Mouse (Mus musculus): ENCODE measurements around the gene Crybg2. TPM values are rescaled to one million over a fixed set of nuclear protein-coding genes. Genes with fewer than 3 reads are reported as not detected.

Gene Crybg2
- polyA plus RNA-seq, 2 experiments, result 0.23 to 0.42 TPM

DNA sequence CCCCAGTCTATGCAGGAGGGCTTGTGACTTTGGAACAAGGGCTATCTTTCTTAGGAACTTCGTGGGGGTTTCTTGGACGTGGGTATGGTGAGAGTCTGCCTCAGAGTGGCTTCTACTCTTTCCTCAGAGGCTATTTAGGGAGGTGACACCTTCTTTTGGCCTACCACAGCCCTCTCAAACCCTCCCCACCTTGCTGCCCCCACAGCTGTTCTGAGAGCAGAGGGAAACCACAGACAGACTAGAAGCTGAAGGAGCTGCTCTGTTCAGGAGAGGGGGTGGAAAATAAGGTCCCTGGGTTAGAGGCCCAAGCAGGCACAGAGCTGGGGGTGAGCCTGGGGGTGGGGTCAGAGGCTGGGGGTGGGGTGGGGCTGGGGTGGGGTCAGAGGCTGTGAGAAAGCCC is 17.6 kb upstream of the Crybg2 start:
- Histone ChIP-seq H3K27me3 (ENCODE audit: control insufficient read depth, insufficient read depth, low read length) (no peaks in the 10 kb centered on the region), H3K27ac (no peak overlapping the region), H3K4me3 (ENCODE audit: insufficient read depth in 1 of 2, low read depth in 2 of 2, low read length in 2 of 2) (no peak overlapping the region), H3K36me3 (replicated peaks; ENCODE audit: control insufficient read depth, insufficient read depth, low read depth) (no peaks in the 10 kb centered on the region), H3K9ac (replicated peaks) (no peak overlapping the region), H3K4me1 (replicated peaks; ENCODE audit: control insufficient read depth in 2 of 2, insufficient read depth in 2 of 2, low read length in 1 of 2) (no peaks in the 10 kb centered on the region), H3K4me2 (ENCODE audit: low read depth) (no peak overlapping the region), H3K9me3 (ENCODE audit: control insufficient read depth, low read length) (no peaks in the 10 kb centered on the region)
- 18% methylated on average over 2 of the region's 2 CpGs for WGBS (ENCODE audit: insufficient replicate concordance)
- TF ChIP-seq CTCF (IDR thresholded peaks at IDR 0.05; ENCODE audit: low read depth) (no peak), EP300 (IDR thresholded peaks at IDR 0.05; ENCODE audit: low read depth) (no peak)
- no peak for ATAC-seq (ENCODE audit: insufficient read depth)
- no peak for DNase-seq (ENCODE audit: low read depth in 3 of 3, low spot score in 3 of 3)

DNA sequence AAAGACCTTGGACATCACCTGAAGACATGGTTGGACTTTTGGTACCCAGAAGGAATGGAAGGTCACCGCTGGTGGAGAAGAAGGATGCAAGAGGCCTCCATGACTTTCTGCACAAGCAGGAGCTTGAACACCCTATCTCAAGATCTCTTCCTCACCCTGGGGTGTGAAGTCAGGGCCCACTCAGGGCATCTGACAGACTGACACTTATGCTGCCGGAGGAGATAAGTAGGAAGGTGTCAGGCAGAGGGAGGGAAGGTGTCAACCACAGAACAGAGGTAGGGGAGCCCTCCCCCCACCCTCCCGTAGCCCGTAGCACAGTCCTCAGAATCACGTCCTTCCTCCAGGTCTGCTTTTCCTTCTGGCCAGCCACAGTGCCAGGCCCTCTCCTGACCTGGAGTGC is 13.0 kb upstream of the Crybg2 start:
- no peak overlapping the region for H3K4me2 ChIP-seq (ENCODE audit: low read depth)
- ATAC-seq (ENCODE audit: insufficient read depth), result no peak
- 27% methylated on average over 5 of the region's 5 CpGs for WGBS (ENCODE audit: insufficient replicate concordance)

DNA sequence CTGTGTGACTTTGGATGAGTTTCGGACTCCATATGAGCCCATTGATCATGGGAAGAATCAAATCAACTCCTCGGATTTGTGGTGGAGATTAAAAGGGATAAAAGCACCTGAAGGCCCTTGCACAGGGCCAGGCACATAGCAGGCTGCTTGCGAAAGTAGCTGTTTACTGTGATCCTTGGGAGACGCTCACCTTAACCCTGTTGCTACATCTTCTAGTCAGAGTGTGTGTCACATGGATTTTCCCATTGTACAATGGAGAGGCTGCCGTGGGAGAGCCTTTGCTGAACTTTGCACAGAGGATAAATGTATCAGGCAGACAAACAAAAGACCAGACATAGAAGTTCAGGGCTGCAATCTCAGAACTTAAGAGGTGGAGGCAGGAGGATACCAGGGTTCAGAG is 8.7 kb upstream of the Crybg2 start:
- Histone ChIP-seq H3K27me3 (ENCODE audit: control insufficient read depth, insufficient read depth, low read length) (no peaks in the 10 kb centered on the region), H3K9me3 (ENCODE audit: control insufficient read depth, low read length) (no peaks in the 10 kb centered on the region), H3K36me3 (replicated peaks; ENCODE audit: control insufficient read depth, insufficient read depth, low read depth) (no peaks in the 10 kb centered on the region), H3K4me1 (replicated peaks; ENCODE audit: control insufficient read depth in 2 of 2, insufficient read depth in 2 of 2, low read length in 1 of 2) (no peaks in the 10 kb centered on the region; a peak in 1 of 4 replicates), H3K4me2 (ENCODE audit: low read depth) (no peak overlapping the region), H3K27ac (no peak overlapping the region), H3K9ac (replicated peaks) (no peak overlapping the region), H3K4me3 (ENCODE audit: insufficient read depth in 1 of 2, low read depth in 2 of 2, low read length in 2 of 2) (no peak overlapping the region)
- DNase-seq (ENCODE audit: low read depth in 3 of 3, low spot score in 3 of 3) (no peak), ATAC-seq (ENCODE audit: insufficient read depth) (no peak)
- WGBS (ENCODE audit: insufficient replicate concordance), result 53% methylated on average over 5 of the region's 5 CpGs
- TF ChIP-seq CTCF (IDR thresholded peaks at IDR 0.05; ENCODE audit: low read depth), result no peak
- no peak for TF ChIP-seq EP300 (IDR thresholded peaks at IDR 0.05; ENCODE audit: low read depth)

More for the DNA sequence above, 13.0 kb upstream of the Crybg2 start:
- no peaks in the 10 kb centered on the region for H3K27me3 ChIP-seq (ENCODE audit: control insufficient read depth, insufficient read depth, low read length)
- TF ChIP-seq EP300 (IDR thresholded peaks at IDR 0.05; ENCODE audit: low read depth) (no peak), CTCF (IDR thresholded peaks at IDR 0.05; ENCODE audit: low read depth) (no peak)
- no peaks in the 10 kb centered on the region for H3K9me3 ChIP-seq (ENCODE audit: control insufficient read depth, low read length)
- H3K4me1 ChIP-seq (replicated peaks; ENCODE audit: control insufficient read depth in 2 of 2, insufficient read depth in 2 of 2, low read length in 1 of 2), result no peaks in the 10 kb centered on the region
- H3K36me3 ChIP-seq (replicated peaks; ENCODE audit: control insufficient read depth, insufficient read depth, low read depth), result no peaks in the 10 kb centered on the region
- H3K27ac ChIP-seq, result no peak overlapping the region
- DNase-seq (ENCODE audit: low read depth in 3 of 3, low spot score in 3 of 3), result no peak
- H3K9ac ChIP-seq (replicated peaks), result no peak overlapping the region
- no peak overlapping the region for H3K4me3 ChIP-seq (ENCODE audit: insufficient read depth in 1 of 2, low read depth in 2 of 2, low read length in 2 of 2)

DNA sequence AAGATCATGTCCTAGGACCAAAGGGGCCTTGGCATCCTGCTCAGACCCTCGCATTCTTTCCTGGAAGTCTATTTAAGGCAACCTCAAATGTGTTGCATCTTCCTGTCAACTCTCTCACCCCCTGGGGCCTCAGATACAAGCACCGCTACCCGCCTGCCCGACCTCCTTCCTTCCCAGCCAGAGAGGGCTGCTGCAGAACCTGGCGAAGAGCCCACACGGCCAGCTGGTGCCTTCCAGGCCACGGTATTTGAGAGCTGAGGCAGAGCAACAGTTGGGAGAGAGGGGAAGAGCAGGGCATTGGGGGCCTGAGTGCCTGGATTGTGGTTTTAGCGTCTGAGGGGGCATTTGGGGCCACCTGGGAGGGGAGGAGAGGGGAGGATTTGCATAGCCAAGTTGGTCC is 8.1 kb upstream of the Crybg2 start:
- no peak for TF ChIP-seq CTCF (IDR thresholded peaks at IDR 0.05; ENCODE audit: low read depth)
- no peak for TF ChIP-seq EP300 (IDR thresholded peaks at IDR 0.05; ENCODE audit: low read depth)
- DNase-seq (ENCODE audit: low read depth in 3 of 3, low spot score in 3 of 3), result no peak
- Histone ChIP-seq H3K9me3 (ENCODE audit: control insufficient read depth, low read length) (no peaks in the 10 kb centered on the region), H3K4me2 (ENCODE audit: low read depth) (no peak overlapping the region), H3K27ac (no peak overlapping the region), H3K27me3 (ENCODE audit: control insufficient read depth, insufficient read depth, low read length) (no peaks in the 10 kb centered on the region), H3K9ac (replicated peaks) (no peak overlapping the region), H3K36me3 (replicated peaks; ENCODE audit: control insufficient read depth, insufficient read depth, low read depth) (no peaks in the 10 kb centered on the region), H3K4me1 (replicated peaks; ENCODE audit: control insufficient read depth in 2 of 2, insufficient read depth in 2 of 2, low read length in 1 of 2) (no peaks in the 10 kb centered on the region; a peak in 1 of 4 replicates), H3K4me3 (ENCODE audit: insufficient read depth in 1 of 2, low read depth in 2 of 2, low read length in 2 of 2) (no peak overlapping the region)
- no peak for ATAC-seq (ENCODE audit: insufficient read depth)
- whole genome bisulfite sequencing (ENCODE audit: insufficient replicate concordance), result 12% methylated on average over 8 of the region's 8 CpGs

DNA sequence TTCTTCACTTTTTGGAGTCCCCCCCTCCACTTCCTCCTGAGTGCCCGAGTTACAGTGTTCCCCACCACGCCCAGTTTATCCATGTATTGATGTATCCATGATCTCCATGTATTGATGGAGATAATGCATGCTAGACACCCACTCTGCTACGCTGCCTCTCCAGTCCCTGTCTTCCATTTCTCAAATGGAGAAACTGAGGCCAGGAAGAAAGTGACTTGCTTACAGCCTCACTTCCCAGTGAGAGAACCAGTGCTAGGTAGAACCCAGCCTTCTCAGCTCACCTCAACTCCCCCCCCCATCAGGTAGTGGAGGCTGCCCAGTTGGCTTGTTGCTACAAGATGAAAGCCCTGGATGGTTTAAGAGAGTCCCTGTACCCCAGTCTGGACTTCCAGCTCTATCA is 7.1 kb upstream of the Crybg2 start, which contains the start of gene Zfp683:
TSS of gene Zfp683 (plus strand) at position 301 of the 400 bp plus-strand sequence.
- H3K4me1 ChIP-seq (replicated peaks; ENCODE audit: control insufficient read depth in 2 of 2, insufficient read depth in 2 of 2, low read length in 1 of 2), result no peaks in the 10 kb centered on the region; a peak in 1 of 4 replicates
- no peak within 1 kb of the TSS for H3K4me3 ChIP-seq (ENCODE audit: insufficient read depth in 1 of 2, low read depth in 2 of 2, low read length in 2 of 2)
- H3K36me3 ChIP-seq (replicated peaks; ENCODE audit: control insufficient read depth, insufficient read depth, low read depth), result no peaks in the 10 kb centered on the region
- DNase-seq (ENCODE audit: low read depth in 3 of 3, low spot score in 3 of 3), result no peak
- 48% methylated on average over 3 of the region's 3 CpGs for WGBS (ENCODE audit: insufficient replicate concordance)
- no peak for TF ChIP-seq CTCF (IDR thresholded peaks at IDR 0.05; ENCODE audit: low read depth)
- H3K27ac ChIP-seq, result no peak within 1 kb of the TSS
- no peaks in the 10 kb centered on the region for H3K27me3 ChIP-seq (ENCODE audit: control insufficient read depth, insufficient read depth, low read length)
- H3K4me2 ChIP-seq (ENCODE audit: low read depth), result no peak within 1 kb of the TSS
- H3K9ac ChIP-seq (replicated peaks), result no peak within 1 kb of the TSS
- H3K9me3 ChIP-seq (ENCODE audit: control insufficient read depth, low read length), result no peaks in the 10 kb centered on the region
- ATAC-seq (ENCODE audit: insufficient read depth), result no peak
